Mouse (Mus musculus) lung, postnatal 0 days (tissue): Measurements from ENCODE around the gene Aars.

ENCODE experiments used
- CTCF ChIP-seq: IDR thresholded peaks from 2 replicates; pipeline ENCODE4 v1.5.1; 2016; ENCODE audit warnings: antibody characterized with exemption, mild to moderate bottlenecking
- EP300 ChIP-seq: IDR thresholded peaks from 2 replicates; pipeline ENCODE4 v1.6.1; 2016; ENCODE audit warnings: antibody characterized with exemption, mild to moderate bottlenecking, control low read depth

DNA sequence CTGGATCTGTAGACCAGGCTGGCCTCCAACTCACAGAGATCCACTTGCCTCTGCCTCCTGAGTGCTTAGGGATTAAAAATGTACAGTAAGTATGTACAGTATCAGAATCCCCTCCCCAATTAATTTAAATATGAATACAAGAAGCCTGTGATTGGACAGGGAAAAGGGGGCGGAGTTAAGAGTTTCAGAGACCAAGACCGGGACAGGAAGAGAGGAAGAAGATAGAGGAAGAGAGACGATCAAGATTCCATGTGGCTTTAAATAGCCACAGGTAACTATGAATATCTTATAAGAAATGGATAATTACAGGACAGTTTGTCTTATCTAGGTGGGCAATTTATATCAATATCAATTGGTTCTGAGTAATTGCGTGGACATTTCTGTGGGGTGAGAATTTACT is 3.4 kb upstream of the Aars start:
- TF ChIP-seq CTCF, result no peak
- no peak for TF ChIP-seq EP300
